Mouse (Mus musculus) monocyte, adult 5-6 weeks (primary cell): ENCODE results near the gene Gm39653. TPM values are rescaled to one million over a fixed set of nuclear protein-coding genes. Genes with fewer than 3 reads are reported as not detected.

Experiments
- ATAC-seq: fragments of 153-309, 156-312 bp; replicated peaks from 2 replicates; pipeline ENCODE4 v1.8.0; 2017; ENCODE audit warnings: mild to moderate bottlenecking; ENCODE audit not compliant: low TSS enrichment, insufficient number of reproducible peaks, severe bottlenecking, poor library complexity, low FRiP score
- total RNA-seq: library from RNA; stranded (forward); fragments of 200-1000, 200-491, 200-594 nt; gene quantifications from 3 replicates; pipeline ENCODE4 v1.2.3, GENCODE M21; 2017

The Gm39653 gene
- total RNA-seq, 1 experiment from 2014 or later, result not detected

DNA sequence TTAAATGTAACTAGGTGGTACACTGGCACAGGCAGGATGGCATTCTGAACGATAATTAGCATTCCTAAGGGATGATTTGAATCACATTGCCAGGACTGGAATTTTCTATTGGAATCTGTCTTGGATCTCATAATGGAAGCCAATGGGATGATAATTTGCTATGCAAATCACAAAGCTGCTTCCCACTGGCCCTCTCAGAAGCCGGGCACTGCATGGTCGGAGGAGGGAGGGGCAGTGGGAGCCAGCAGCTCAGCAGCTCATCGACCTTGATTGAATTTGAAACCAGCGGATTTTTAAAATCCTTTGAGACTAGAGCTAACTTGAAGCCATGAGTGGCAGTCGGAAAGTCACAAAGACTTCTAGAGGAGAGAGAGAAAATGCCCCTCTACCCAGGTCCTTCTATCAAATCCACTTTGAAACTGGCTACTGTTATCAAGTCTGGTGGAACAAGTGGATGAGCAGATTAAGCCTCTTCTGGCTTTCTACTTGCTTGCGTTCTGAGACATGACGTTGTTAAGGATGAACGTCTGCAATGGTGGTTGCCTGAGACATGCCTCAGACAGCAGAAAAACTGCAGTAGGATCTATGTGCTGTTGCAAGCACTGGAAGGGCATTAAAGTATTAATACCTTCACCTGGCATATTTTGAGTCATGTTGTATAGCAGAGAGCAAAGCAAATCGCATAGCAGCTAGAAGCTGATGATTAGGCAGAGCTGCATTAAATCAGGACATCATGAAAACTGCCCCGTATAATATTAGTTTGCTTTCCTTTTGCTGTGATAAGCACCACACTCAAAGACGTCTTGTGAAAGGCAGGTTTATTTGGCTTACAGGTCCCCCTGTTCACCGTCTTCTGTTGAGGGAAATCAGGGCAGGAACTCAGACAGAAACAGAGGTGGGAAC is 52.4 kb downstream of the Gm39653 start:
- ATAC-seq, result no peak

GRCm38 (mm10) chr1:63668852-63669160 is 53.0 kb downstream of the Gm39653 start:
- ATAC-seq, result no peak

Other genes with a start within 250 kb of the Gm39653 start
- 0.19 to 0.53 TPM in 2 of 3 replicates, not detected in the other for gene Adam23, start 170.1 kb upstream of the Gm39653 start, total RNA-seq
- not detected in 3 replicates for gene Dytn, start 71.0 kb downstream of the Gm39653 start, total RNA-seq
- not detected in 3 replicates for gene Mdh1b, start 114.3 kb downstream of the Gm39653 start, total RNA-seq
- gene Fastkd2, start 114.6 kb downstream of the Gm39653 start, total RNA-seq, result 12.6 to 16.5 TPM (median 16.2 TPM) in 3 replicates
- gene 4933402D24Rik, start 153.3 kb downstream of the Gm39653 start, total RNA-seq, result not detected in 3 replicates